Mouse (Mus musculus) small intestine, adult 2 months (tissue): ENCODE measurements around the gene Rin3. TPM values are rescaled to one million over a fixed set of nuclear protein-coding genes. Genes with fewer than 3 reads are reported as not detected.

Experiments
- H3K27ac ChIP-seq: fragments of 200-500 bp; 2 replicates; pipeline ENCODE4 v1.5.1; 2012; ENCODE audit warnings: low read depth, low read length, control low read depth, inconsistent platforms; ENCODE audit not compliant: insufficient read depth
- H3K27me3 ChIP-seq: fragments of 200-500 bp; 2 replicates; pipeline ENCODE4 v1.6.1; 2012; ENCODE audit warnings: mild to moderate bottlenecking, moderate library complexity, low read length, inconsistent platforms; ENCODE audit not compliant: control insufficient read depth, insufficient read depth
- H3K36me3 ChIP-seq: fragments of 200-500 bp; 2 replicates; pipeline ENCODE4 v1.6.1; 2012; ENCODE audit warnings: mild to moderate bottlenecking, low read length, control low read depth, inconsistent platforms; ENCODE audit not compliant: control insufficient read depth, insufficient read depth
- H3K4me1 ChIP-seq: fragments of 200-500 bp; 2 replicates; pipeline ENCODE4 v1.6.1; 2012; ENCODE audit warnings: low read length, inconsistent platforms, mixed read lengths; ENCODE audit not compliant: control insufficient read depth, insufficient read depth, insufficient read length
- H3K4me3 ChIP-seq: fragments of 200-500 bp; 2 replicates; pipeline ENCODE4 v1.5.1; 2012; ENCODE audit warnings: low read depth, mild to moderate bottlenecking, control low read depth, inconsistent platforms, low read length, moderate library complexity
- CTCF ChIP-seq: fragments of 200-500 bp; IDR thresholded peaks from 2 replicates; pipeline ENCODE4 v1.5.1; 2012; ENCODE audit warnings: low read depth, mild to moderate bottlenecking, control low read depth, inconsistent platforms, low read length, moderate library complexity, mixed read lengths; ENCODE audit not compliant: insufficient replicate concordance, insufficient read length; ENCODE audit errors: extremely low read depth
- POLR2A ChIP-seq: fragments of 200-500 bp; IDR thresholded peaks from 2 replicates; pipeline ENCODE4 v1.6.1; 2012; ENCODE audit warnings: low read depth, mild to moderate bottlenecking, control low read depth, inconsistent platforms, low read length, moderate library complexity
- WGBS: fragments of 180-500 bp; shearing (Covaris S2); methylation state at CpG from one replicate; pipeline ENCODE4 v1.1.7; 2018; 5-methylcytosine and 5-hydroxymethylcytosine counted together
- polyA plus RNA-seq: library from polyadenylated mRNA; depleted of rRNA; stranded (reverse); fragments of >200 nt; gene quantifications from 2 replicates; pipeline ENCODE4 v1.2.3, GENCODE M21; 2012

Gene Rin3
- polyA plus RNA-seq, 1 experiment = 10.7 TPM

DNA sequence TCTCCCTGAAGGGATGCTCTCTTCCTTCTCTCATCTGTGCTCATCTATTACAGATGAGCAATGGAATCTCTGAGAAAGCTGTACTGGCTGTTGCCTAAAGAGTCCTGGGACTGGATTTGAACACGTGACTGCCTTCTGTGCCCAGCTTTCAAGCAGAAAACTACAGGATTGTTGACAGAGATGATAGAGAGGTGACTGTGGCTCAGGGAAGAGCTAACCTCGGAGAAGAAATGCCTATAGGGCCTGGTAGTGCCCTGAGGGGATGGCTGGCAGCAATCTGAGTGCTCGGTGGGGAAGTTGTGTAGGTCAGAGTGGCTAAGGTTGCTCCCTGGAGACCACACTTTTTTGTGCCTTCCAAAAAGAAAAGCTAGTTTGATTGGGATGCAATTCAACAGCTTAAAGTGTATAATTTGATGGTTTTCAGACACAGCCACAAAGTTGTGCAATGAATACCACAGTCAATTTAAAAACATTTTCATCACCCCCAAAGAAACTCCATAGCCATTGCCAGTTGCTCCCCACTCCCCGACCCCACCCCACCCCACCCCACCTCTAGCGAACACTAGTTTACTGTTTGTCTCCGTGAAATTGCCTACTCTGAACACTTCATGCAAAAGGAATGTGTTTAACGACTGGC is 1.9 kb upstream of the Rin3 start:
- no peak overlapping the region for H3K4me3 ChIP-seq
- peaks cover 6% of the 10 kb centered on the region; the same call in 1 of the 2 replicates for H3K4me1 ChIP-seq
- WGBS = 62% methylated on average over 7 of the region's 7 CpGs

DNA sequence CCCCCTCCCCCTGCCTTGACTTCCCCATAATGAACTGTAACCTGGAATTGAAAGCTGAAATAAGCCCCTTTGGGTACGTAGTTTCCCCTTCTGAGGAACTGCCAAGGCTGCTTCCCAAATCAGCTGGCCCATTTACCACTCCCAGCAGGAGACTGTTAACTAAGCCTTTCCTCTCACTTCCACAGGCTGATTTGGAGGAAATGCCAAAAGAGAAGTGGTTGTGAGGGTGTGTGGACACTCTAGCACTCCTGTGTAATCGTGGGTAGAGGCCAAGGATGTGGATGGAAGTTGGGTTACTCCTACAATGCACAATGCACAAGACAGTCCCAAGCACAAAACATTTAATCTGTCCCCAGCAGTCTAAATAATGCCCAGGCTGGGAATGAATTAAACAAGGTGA is 722 bp upstream of the Rin3 start:
- no peak for TF ChIP-seq POLR2A
- TF ChIP-seq CTCF = no peak
- H3K27ac ChIP-seq = peak overlapping the region; percentile 48
- WGBS = 69% methylated on average over 2 of the region's 2 CpGs

More for the DNA sequence above, 1.9 kb upstream of the Rin3 start:
- TF ChIP-seq CTCF (no peak), POLR2A (no peak)
- H3K27me3 ChIP-seq = no peaks in the 10 kb centered on the region
- H3K36me3 ChIP-seq = no peaks in the 10 kb centered on the region
- no peak overlapping the region for H3K27ac ChIP-seq

DNA sequence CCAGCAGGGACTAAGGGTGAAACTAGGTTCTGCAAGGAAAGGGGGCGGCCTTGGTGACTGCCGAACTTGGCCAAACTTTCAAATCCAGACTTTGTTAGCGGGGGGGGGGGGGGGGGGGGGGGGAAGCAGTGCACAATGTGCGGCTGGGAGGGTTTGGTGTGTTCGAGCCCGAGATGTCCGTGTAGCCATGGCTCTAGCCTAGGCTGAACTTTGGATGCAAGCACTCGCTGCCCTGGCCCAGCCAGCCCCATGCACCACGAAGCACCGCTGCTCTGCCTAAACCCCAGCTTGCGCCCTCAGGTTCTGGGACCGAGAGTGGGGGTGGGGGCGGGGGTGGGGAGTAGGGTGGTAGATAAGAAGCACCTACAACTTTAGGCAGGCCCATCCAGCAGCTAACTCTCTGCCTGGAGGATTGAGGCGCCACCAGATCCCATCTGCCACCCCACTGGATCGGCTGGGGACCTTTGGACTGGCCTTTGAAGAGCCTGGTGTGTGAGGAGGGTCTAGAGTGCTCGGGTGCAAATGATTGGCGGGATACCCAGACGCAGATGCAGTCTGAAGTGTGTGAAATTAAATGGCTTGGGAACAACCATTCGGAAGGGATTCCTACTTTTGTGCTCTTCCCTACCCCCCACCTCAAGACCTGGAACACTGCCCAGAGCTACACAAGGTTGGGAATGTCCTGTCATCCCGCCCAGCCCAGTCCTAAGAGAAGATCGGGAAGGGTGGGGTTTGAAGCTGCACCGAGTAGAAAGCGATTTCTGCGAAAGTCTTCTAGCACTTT is 827 bp downstream of the Rin3 start:
- H3K27me3 ChIP-seq = no peaks in the 10 kb centered on the region
- peaks cover 12% of the 10 kb centered on the region for H3K4me1 ChIP-seq
- no peaks in the 10 kb centered on the region for H3K36me3 ChIP-seq
- WGBS = 3% methylated on average over 24 of the region's 24 CpGs
- H3K4me3 ChIP-seq = peak overlapping the region; percentile 88
- TF ChIP-seq POLR2A (no peak), CTCF (no peak)
- H3K27ac ChIP-seq = peak overlapping the region; percentile 21

More for the DNA sequence above, 722 bp upstream of the Rin3 start:
- Histone ChIP-seq H3K36me3 (no peaks in the 10 kb centered on the region), H3K4me1 (peaks cover 9% of the 10 kb centered on the region; the same call in 1 of the 2 replicates), H3K27me3 (no peaks in the 10 kb centered on the region), H3K4me3 (no peak overlapping the region)

DNA sequence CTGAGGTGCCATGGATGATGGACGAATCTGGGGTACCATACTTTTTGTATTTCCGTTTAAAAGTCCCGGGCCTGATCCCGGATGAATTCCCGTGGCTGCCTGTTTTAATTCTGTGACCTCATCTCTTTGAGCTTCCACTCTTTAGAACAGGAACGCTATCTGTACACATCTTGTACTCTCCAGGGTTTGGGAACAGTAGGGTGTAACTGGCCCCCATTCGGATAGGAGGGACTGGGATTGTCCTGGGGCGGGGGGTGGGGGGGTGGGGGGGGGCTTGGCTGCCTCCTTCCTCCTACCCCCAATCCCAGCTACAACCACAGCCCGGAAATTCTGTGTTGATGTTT is 1.4 kb downstream of the Rin3 start:
- Histone ChIP-seq H3K27me3 (no peaks in the 10 kb centered on the region), H3K4me3 (peak overlapping the region; percentile 88), H3K36me3 (no peaks in the 10 kb centered on the region), H3K4me1 (peaks cover 12% of the 10 kb centered on the region), H3K27ac (peak overlapping the region; percentile 21)
- 29% methylated on average over 9 of the region's 9 CpGs for WGBS
- TF ChIP-seq POLR2A (no peak), CTCF (no peak)

DNA sequence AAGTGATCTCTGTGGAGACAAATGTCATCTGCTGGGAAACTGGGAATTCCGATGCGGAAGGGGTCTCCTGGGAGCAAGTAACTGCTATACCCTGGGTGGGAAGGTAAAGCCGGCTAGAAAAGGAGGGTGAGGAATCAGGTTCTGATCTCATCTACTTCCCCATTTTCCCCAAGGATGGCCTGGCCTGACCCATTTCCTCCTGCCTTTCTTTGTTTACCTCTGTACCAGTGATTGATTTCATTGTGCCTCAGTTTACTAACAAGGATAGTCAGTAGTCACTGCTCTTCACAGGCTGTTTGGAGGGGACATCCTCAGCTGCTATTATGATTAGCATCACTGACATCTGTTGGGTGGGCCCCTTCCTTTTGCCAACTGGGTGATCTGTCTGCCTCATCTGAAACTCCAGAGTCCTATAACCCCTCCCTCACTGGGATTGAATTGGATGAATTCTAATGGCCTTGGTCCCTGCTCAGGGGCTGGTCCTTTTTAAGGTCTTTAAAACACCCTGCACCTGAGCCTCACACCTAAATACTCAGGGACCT is 1.8 kb downstream of the Rin3 start:
- H3K27me3 ChIP-seq = no peaks in the 10 kb centered on the region
- TF ChIP-seq CTCF (no peak), POLR2A (no peak)
- no peak overlapping the region for H3K4me3 ChIP-seq
- H3K27ac ChIP-seq = no peak overlapping the region
- H3K4me1 ChIP-seq = peaks cover 12% of the 10 kb centered on the region
- 69% methylated on average over 3 of the region's 3 CpGs for WGBS
- no peaks in the 10 kb centered on the region for H3K36me3 ChIP-seq

DNA sequence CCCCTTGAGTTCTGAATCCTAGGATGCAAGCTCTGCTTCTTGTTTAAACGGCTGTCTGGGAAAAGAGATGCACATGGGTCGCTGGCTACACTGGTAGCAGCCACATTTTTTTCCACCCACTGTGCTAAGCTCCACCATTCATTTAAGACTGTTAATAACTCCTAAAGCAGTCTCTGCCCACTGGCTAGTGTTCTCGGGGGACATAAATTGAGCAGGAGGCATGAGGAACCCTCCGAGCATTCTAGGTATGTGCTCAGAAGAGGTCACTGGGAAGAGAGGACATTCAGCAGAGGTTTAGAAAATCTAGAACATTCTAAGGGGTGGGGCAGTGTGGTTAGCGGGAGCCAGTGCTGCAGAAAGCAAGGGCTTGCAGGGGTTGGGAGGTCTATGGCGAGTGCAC is 2.5 kb downstream of the Rin3 start:
- peaks cover 12% of the 10 kb centered on the region for H3K4me1 ChIP-seq
- H3K4me3 ChIP-seq = no peak overlapping the region
- H3K27ac ChIP-seq = 0 out of 2 replicates have a peak overlapping the region, but pooled peaks have one; percentile 12
- TF ChIP-seq POLR2A = no peak
- no peak for TF ChIP-seq CTCF
- H3K36me3 ChIP-seq = no peaks in the 10 kb centered on the region
- H3K27me3 ChIP-seq = no peaks in the 10 kb centered on the region
- 84% methylated on average over 6 of the region's 6 CpGs for WGBS

DNA sequence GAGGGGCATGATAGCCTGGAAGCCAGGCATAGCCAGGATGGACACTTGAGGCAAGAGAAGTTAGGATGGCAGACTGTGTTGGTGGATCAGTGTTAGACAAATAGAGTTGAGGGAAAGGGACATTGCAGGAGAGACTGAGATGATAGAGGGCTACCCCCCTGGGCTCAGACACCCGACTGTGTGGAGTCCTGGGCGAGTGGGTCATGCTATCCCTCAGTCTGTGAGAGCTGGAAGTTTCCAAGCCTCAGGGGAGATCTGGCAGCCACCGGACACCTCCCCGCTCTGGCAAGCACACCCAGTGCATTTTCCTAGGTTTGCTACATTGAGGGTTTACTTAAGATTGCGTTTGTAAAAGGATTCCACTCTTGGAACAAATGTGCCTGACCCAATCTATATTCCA is 2.9 kb downstream of the Rin3 start:
- TF ChIP-seq POLR2A (no peak), CTCF (no peak)
- no peaks in the 10 kb centered on the region for H3K36me3 ChIP-seq
- H3K4me3 ChIP-seq = no peak overlapping the region
- H3K4me1 ChIP-seq = peaks cover 12% of the 10 kb centered on the region
- no peak overlapping the region for H3K27ac ChIP-seq
- no peaks in the 10 kb centered on the region for H3K27me3 ChIP-seq
- 85% methylated on average over 5 of the region's 5 CpGs for WGBS
